Mouse (Mus musculus): ENCODE data around the gene Olfr120. TPM values are rescaled to one million over a fixed set of nuclear protein-coding genes. Genes with fewer than 3 reads are reported as not detected.
"Not testable (repeated sequence)": the region's sequence is repeated elsewhere in the genome, so short reads cannot be mapped to it uniquely, and the experiment has no call there.

Olfr120 gene
- polyA plus RNA-seq (2015; fragmentation: Nextera tagmentation; extraction: Ambion mirVana) = not detected in 2 replicates

DNA sequence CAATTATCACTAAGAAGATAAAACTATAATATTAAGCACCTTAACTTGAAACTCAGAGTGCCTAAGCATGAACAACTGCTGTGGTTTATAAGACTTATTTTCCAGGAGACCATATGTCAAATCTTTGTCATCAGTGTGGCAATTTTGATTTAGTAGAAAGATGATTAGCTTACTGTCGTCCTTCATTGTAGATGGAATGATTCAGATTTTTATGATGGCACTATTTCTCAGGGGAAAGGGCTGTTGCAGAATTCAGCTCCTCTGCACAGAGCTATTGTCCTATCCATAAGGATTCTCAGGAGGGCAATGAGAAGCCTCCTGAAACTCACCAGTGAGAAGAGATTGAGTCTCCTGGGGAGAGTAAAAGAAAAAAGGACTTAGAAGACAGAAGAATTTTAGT is at the start of gene Olfr120:
Olfr120 (plus strand) TSS at position 301 of the 400 bp plus-strand sequence.
- H3K9me3 ChIP-seq (ENCODE audit: control insufficient read depth, low read length) = no peaks in the 10 kb centered on the region
- H3K4me2 ChIP-seq (ENCODE audit: low read depth, low read length) = no peak within 1 kb of the TSS
- WGBS = 63% methylated on average over 1 of the region's 1 CpGs
- no peak for ATAC-seq
- no peak within 1 kb of the TSS for H3K9ac ChIP-seq (ENCODE audit: low read depth, low read length)
- no peak within 1 kb of the TSS for H3K27ac ChIP-seq (ENCODE audit: low read length)
- no peak within 1 kb of the TSS for H3K4me3 ChIP-seq (ENCODE audit: low read length)
- no peaks in the 10 kb centered on the region for H3K36me3 ChIP-seq (ENCODE audit: control insufficient read depth, insufficient read depth, low read length)
- H3K4me1 ChIP-seq (ENCODE audit: control insufficient read depth, insufficient read depth, low read length) = no peaks in the 10 kb centered on the region
- H3K27me3 ChIP-seq (replicated peaks; ENCODE audit: control insufficient read depth, insufficient read depth, low read length) = no peaks in the 10 kb centered on the region

DNA sequence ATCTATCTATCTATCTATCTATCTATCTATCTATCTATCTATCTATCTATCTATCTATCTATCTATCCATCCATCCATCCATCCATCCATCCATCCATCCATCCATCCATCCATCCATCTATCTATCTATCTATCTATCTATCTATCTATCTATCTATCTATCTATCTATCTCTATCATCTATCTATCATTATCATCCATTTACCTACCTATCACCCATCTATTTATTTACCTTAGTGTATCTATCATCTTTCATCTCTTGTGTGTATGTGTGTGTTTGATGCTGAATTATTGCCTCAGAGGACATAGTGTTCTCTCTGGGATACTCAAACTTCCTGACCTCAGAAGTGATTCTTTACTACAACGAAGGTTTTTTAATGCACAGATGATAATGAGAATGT is 25.3 kb upstream of the Olfr120 start, which contains the start of gene Olfr119:
Olfr119 (plus strand) TSS at position 301 of the 400 bp plus-strand sequence.
- H3K9ac ChIP-seq (ENCODE audit: low read depth, low read length); ATAC-seq; H3K36me3 ChIP-seq (ENCODE audit: control insufficient read depth, insufficient read depth, low read length); H3K4me1 ChIP-seq (ENCODE audit: control insufficient read depth, insufficient read depth, low read length); H3K27ac ChIP-seq (ENCODE audit: low read length); H3K4me2 ChIP-seq (ENCODE audit: low read depth, low read length); H3K4me3 ChIP-seq (ENCODE audit: low read length); H3K27me3 ChIP-seq (replicated peaks; ENCODE audit: control insufficient read depth, insufficient read depth, low read length); H3K9me3 ChIP-seq (ENCODE audit: control insufficient read depth, low read length): not testable (repeated sequence)
- 65% methylated on average over 1 of the region's 1 CpGs for WGBS

DNA sequence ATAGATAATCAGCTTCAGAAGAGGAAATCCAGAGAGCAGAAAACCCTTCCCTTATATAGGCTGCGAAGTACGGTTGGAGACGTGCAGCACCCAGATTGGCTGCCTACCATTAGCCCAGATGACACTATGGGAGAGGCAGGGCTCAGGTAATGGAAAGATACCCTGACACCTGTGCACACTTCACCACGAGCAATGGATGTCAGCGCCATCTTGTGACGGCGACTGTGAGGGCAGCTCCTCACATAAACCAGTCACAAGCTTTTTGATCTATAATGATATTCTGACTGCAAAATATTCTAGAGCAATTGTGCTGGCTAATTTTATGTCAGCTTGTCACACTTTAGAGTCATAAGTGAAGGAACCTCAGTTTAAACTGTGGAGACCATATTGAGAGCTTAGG is 16.5 kb downstream of the Olfr120 start:
- Histone ChIP-seq H3K27ac (ENCODE audit: low read length) (no peak overlapping the region), H3K9me3 (ENCODE audit: control insufficient read depth, low read length) (no peaks in the 10 kb centered on the region), H3K36me3 (ENCODE audit: control insufficient read depth, insufficient read depth, low read length) (no peaks in the 10 kb centered on the region), H3K4me3 (ENCODE audit: low read length) (no peak overlapping the region), H3K27me3 (replicated peaks; ENCODE audit: control insufficient read depth, insufficient read depth, low read length) (no peaks in the 10 kb centered on the region), H3K4me1 (ENCODE audit: control insufficient read depth, insufficient read depth, low read length) (no peaks in the 10 kb centered on the region), H3K9ac (ENCODE audit: low read depth, low read length) (no peak overlapping the region), H3K4me2 (ENCODE audit: low read depth, low read length) (no peak overlapping the region)
- ATAC-seq = no peak
- WGBS = 55% methylated on average over 7 of the region's 7 CpGs

DNA sequence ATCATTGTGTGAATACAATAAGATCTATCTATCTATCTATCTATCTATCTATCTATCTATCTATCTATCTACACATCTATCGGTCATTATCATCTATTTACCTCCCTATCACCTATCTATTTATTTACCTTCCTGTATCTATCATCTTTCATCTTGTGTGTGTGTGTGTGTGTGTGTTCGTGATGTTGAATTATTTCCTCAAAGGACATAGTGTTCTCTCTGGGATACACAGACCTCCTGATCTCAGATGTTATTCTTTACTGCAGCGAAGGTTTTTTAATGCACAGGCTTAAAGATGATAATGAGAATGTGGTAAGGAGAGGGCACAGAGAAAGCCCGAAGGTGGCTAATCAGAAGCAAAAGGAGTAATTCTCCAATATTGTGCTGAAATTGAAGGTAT is 46.7 kb downstream of the Olfr120 start, which contains the start of gene Olfr122:
Olfr122 (plus strand) TSS at position 301 of the 400 bp plus-strand sequence.
- Histone ChIP-seq H3K27me3 (replicated peaks; ENCODE audit: control insufficient read depth, insufficient read depth, low read length) (no peaks in the 10 kb centered on the region), H3K9me3 (ENCODE audit: control insufficient read depth, low read length) (no peaks in the 10 kb centered on the region), H3K27ac (ENCODE audit: low read length) (no peak within 1 kb of the TSS), H3K9ac (ENCODE audit: low read depth, low read length) (no peak within 1 kb of the TSS), H3K36me3 (ENCODE audit: control insufficient read depth, insufficient read depth, low read length) (no peaks in the 10 kb centered on the region), H3K4me2 (ENCODE audit: low read depth, low read length) (no peak within 1 kb of the TSS), H3K4me3 (ENCODE audit: low read length) (no peak within 1 kb of the TSS), H3K4me1 (ENCODE audit: control insufficient read depth, insufficient read depth, low read length) (no peaks in the 10 kb centered on the region)
- 85% methylated on average over 4 of the region's 4 CpGs for WGBS
- ATAC-seq = no peak

Other genes with a start within 250 kb of the Olfr120 start
- gene H2-M2, start 238.3 kb upstream of the Olfr120 start, polyA plus RNA-seq (2015; fragmentation: Nextera tagmentation; extraction: Ambion mirVana) = 0.10 TPM in 1 of 2 replicates, not detected in the other
- gene Olfr110, start 229.3 kb upstream of the Olfr120 start, polyA plus RNA-seq (2015; fragmentation: Nextera tagmentation; extraction: Ambion mirVana) = not detected in 2 replicates
- not detected in 2 replicates for gene Olfr111, start 213.8 kb upstream of the Olfr120 start, polyA plus RNA-seq (2015; fragmentation: Nextera tagmentation; extraction: Ambion mirVana)
- not detected in 2 replicates for gene Olfr112, start 152.4 kb upstream of the Olfr120 start, polyA plus RNA-seq (2015; fragmentation: Nextera tagmentation; extraction: Ambion mirVana)
- gene Olfr113, start 144.1 kb upstream of the Olfr120 start, polyA plus RNA-seq (2015; fragmentation: Nextera tagmentation; extraction: Ambion mirVana) = not detected in 2 replicates
- not detected in 2 replicates for gene Olfr114, start 129.1 kb upstream of the Olfr120 start, polyA plus RNA-seq (2015; fragmentation: Nextera tagmentation; extraction: Ambion mirVana)
- gene Olfr115, start 94.7 kb upstream of the Olfr120 start, polyA plus RNA-seq (2015; fragmentation: Nextera tagmentation; extraction: Ambion mirVana) = not detected in 2 replicates
- not detected in 2 replicates for gene Olfr116, start 94.6 kb upstream of the Olfr120 start, polyA plus RNA-seq (2015; fragmentation: Nextera tagmentation; extraction: Ambion mirVana)
- gene Olfr117, start 58.0 kb upstream of the Olfr120 start, polyA plus RNA-seq (2015; fragmentation: Nextera tagmentation; extraction: Ambion mirVana) = not detected in 2 replicates
- not detected in 2 replicates for gene Olfr118, start 54.8 kb upstream of the Olfr120 start, polyA plus RNA-seq (2015; fragmentation: Nextera tagmentation; extraction: Ambion mirVana)
- not detected in 2 replicates for gene Olfr119, start 25.2 kb upstream of the Olfr120 start, polyA plus RNA-seq (2015; fragmentation: Nextera tagmentation; extraction: Ambion mirVana)
- gene Olfr121, start 27.0 kb downstream of the Olfr120 start, polyA plus RNA-seq (2015; fragmentation: Nextera tagmentation; extraction: Ambion mirVana) = not detected in 2 replicates
- gene Olfr122, start 46.8 kb downstream of the Olfr120 start, polyA plus RNA-seq (2015; fragmentation: Nextera tagmentation; extraction: Ambion mirVana) = not detected in 2 replicates
- gene Olfr123, start 71.7 kb downstream of the Olfr120 start, polyA plus RNA-seq (2015; fragmentation: Nextera tagmentation; extraction: Ambion mirVana) = not detected in 2 replicates
- not detected in 2 replicates for gene Olfr124, start 78.1 kb downstream of the Olfr120 start, polyA plus RNA-seq (2015; fragmentation: Nextera tagmentation; extraction: Ambion mirVana)
- not detected in 2 replicates for gene Olfr125, start 111.1 kb downstream of the Olfr120 start, polyA plus RNA-seq (2015; fragmentation: Nextera tagmentation; extraction: Ambion mirVana)
- gene Olfr126, start 125.7 kb downstream of the Olfr120 start, polyA plus RNA-seq (2015; fragmentation: Nextera tagmentation; extraction: Ambion mirVana) = not detected in 2 replicates
- gene Olfr127, start 178.6 kb downstream of the Olfr120 start, polyA plus RNA-seq (2015; fragmentation: Nextera tagmentation; extraction: Ambion mirVana) = not detected in 2 replicates
- not detected in 2 replicates for gene Olfr128, start 198.7 kb downstream of the Olfr120 start, polyA plus RNA-seq (2015; fragmentation: Nextera tagmentation; extraction: Ambion mirVana)
- gene Olfr761, start 231.3 kb downstream of the Olfr120 start, polyA plus RNA-seq (2015; fragmentation: Nextera tagmentation; extraction: Ambion mirVana) = not detected in 2 replicates